Mouse (Mus musculus) myocyte (in vitro differentiated cells): ENCODE measurements at regions not wholly inside any gene's neighbourhood (a gene's known extent, or its start where the extent isn't known, plus 50 kb on each side); places are given as distances from the start of the nearest gene placed in this dataset.

ENCODE experiments used
- E2F4 ChIP-seq: IDR thresholded peaks from one replicate; pipeline ENCODE4 v1.6.1; 2011; ENCODE audit warnings: mild to moderate bottlenecking, control low read depth, moderate library complexity; ENCODE audit not compliant: insufficient read depth
- MAX ChIP-seq: IDR thresholded peaks from one replicate; pipeline ENCODE4 v1.6.1; 2011; ENCODE audit warnings: low read depth, mild to moderate bottlenecking, control low read depth
- MYOD1 ChIP-seq, 3 experiments: IDR thresholded peaks; one replicate each; pipeline ENCODE4 v1.6.1; 2011; ENCODE audit warnings: control low read depth in 2 of 3, low read depth in 2 of 3, mild to moderate bottlenecking in 2 of 3, moderate library complexity in 1 of 3; ENCODE audit not compliant: insufficient read length in 2 of 3, control insufficient read depth in 1 of 3
- POLR2A ChIP-seq: IDR thresholded peaks from one replicate; pipeline ENCODE4 v1.6.1; 2011; ENCODE audit warnings: low read depth, mild to moderate bottlenecking, control low read depth, moderate library complexity; ENCODE audit not compliant: insufficient read length
- POLR2AphosphoS2 ChIP-seq: IDR thresholded peaks from one replicate; pipeline ENCODE4 v1.6.1; 2011; ENCODE audit warnings: low read depth, control low read depth; ENCODE audit not compliant: insufficient read length
- SRF ChIP-seq: IDR thresholded peaks from one replicate; pipeline ENCODE4 v1.6.1; 2011; ENCODE audit warnings: low read depth; ENCODE audit not compliant: control insufficient read depth, insufficient read length
- TCF12 ChIP-seq: IDR thresholded peaks from one replicate; pipeline ENCODE4 v1.6.1; 2011; ENCODE audit warnings: mild to moderate bottlenecking, control low read depth; ENCODE audit not compliant: poor library complexity, insufficient read depth, severe bottlenecking
- USF1 ChIP-seq: IDR thresholded peaks from one replicate; pipeline ENCODE4 v1.6.1; 2011; ENCODE audit warnings: low read depth, mild to moderate bottlenecking, control low read depth, moderate library complexity

DNA sequence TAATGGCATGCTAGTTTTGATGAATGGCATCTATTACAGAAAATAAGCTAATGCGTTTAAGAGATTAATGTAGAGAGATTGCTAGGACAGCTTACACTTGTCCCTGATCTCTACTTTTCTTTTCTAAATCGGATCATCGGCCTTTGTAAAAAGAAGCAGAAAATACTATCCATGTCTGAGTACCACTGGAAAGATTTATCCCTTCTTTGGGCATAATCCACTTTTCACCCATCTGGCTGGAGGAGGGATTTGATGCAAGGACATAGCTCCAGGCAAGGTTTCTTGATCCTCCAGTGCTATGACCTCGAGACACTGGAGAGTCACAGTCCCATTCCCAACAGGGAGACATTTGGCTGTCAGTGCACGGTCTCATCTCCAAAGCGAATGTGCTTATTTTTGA is 166.6 kb upstream of the Gm9747 start:
- TF ChIP-seq POLR2A (no peak), USF1 (no peak), MYOD1 (IDR thresholded peaks at IDR 0.05; ENCODE audit: control insufficient read depth in 1 of 3, insufficient read length in 2 of 3, low read depth in 2 of 3) (no peak), POLR2AphosphoS2 (no peak), E2F4 (no peak), TCF12 (no peak), MAX (no peak), SRF (no peak)
